Mouse (Mus musculus) lung, postnatal 0 days (tissue): Measurements from ENCODE around the gene Zfp27.
A peak's percentile ranks its signal among the peaks of the same experiment; 100 is the strongest.

Source experiments
- CTCF ChIP-seq: IDR thresholded peaks from 2 replicates; pipeline ENCODE4 v1.5.1; 2016; ENCODE audit warnings: antibody characterized with exemption, mild to moderate bottlenecking
- EP300 ChIP-seq: IDR thresholded peaks from 2 replicates; pipeline ENCODE4 v1.6.1; 2016; ENCODE audit warnings: antibody characterized with exemption, mild to moderate bottlenecking, control low read depth

- TF ChIP-seq EP300: no peak
- peak; percentile 10; the same call in 1 of the 2 replicates for TF ChIP-seq CTCF
Measured at GRCm38 (mm10) chr7:29898351-29898750, 8.0 kb downstream of the Zfp27 start.
